Mouse (Mus musculus): Measurements from ENCODE around the gene Gpr171. TPM values are rescaled to one million over a fixed set of nuclear protein-coding genes. Genes with fewer than 3 reads are reported as not detected.
"Not testable (repeated sequence)": the region's sequence is repeated elsewhere in the genome, so short reads cannot be mapped to it uniquely, and the experiment has no call there.

The Gpr171 gene
- polyA plus RNA-seq, 1 experiment from 2014 or later: 0.18 TPM

DNA sequence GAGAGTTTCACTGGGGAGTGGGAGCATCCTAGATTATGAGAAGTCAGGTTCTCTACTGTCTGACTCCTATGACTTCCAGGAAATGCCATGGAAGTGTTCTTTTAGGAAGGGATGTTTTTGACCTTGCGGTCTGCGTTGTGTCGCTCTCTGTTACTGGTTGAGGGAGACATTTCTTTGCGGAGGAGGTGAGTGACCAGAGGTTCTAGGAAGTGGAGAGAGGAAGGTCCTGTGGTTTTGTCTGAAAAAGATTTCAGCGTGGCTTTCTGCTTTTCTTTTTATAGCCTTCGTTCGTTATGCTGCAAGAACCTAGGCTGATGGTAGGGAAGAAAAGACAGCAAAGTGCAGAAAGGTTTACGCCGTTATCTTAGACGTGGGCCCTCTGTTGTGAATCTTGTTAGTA, 3.1 kb downstream of the Gpr171 start:
- ATAC-seq: no peak
- H3K27me3 ChIP-seq (replicated peaks; ENCODE audit: control insufficient read depth, insufficient read depth, low read length): no peaks in the 10 kb centered on the region
- WGBS: 84% methylated on average over 10 of the region's 10 CpGs
- H3K27ac ChIP-seq (ENCODE audit: low read depth, low read length): no peak overlapping the region
- no peaks in the 10 kb centered on the region for H3K9me3 ChIP-seq (replicated peaks; ENCODE audit: control insufficient read depth, low read length)
- DNase-seq (ENCODE audit: low spot score): no peak
- no peak overlapping the region for H3K9ac ChIP-seq (ENCODE audit: low read length)
- H3K4me1 ChIP-seq (ENCODE audit: control insufficient read depth, insufficient read depth, low read length): no peaks in the 10 kb centered on the region
- no peaks in the 10 kb centered on the region for H3K36me3 ChIP-seq (ENCODE audit: control insufficient read depth, insufficient read depth, low read length)
- no peak overlapping the region for H3K4me2 ChIP-seq (ENCODE audit: low read length)
- no peak overlapping the region for H3K4me3 ChIP-seq (ENCODE audit: low read depth, low read length)

DNA sequence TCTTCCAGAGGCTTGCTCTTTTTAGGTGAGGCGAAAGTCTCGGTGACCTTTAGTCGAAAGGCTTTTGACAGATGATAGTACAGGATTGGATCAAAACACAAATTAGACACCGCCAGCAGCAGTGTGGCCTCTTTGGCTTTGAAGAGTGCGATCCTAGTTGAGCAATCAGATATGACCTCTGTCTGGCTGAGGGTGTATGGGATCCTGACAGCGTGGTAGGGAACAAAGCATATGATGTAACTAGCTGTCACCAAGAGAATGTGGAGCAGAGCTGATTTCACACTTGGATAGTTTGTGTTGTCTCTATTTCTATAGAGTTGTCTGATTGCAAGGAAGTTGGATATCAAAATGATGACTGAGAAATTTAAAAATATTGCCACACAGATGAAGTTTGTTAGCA, 4.2 kb downstream of the Gpr171 start:
- H3K4me1 ChIP-seq (ENCODE audit: control insufficient read depth, insufficient read depth, low read length): no peaks in the 10 kb centered on the region

GRCm38 (mm10) chr3:59092702-59093101, 8.9 kb downstream of the Gpr171 start:
- Histone ChIP-seq H3K9ac (ENCODE audit: low read length) (no peak overlapping the region), H3K4me3 (ENCODE audit: low read depth, low read length) (no peak overlapping the region), H3K27me3 (replicated peaks; ENCODE audit: control insufficient read depth, insufficient read depth, low read length) (no peaks in the 10 kb centered on the region), H3K4me2 (ENCODE audit: low read length) (no peak overlapping the region), H3K4me1 (ENCODE audit: control insufficient read depth, insufficient read depth, low read length) (no peaks in the 10 kb centered on the region), H3K36me3 (ENCODE audit: control insufficient read depth, insufficient read depth, low read length) (no peaks in the 10 kb centered on the region), H3K9me3 (replicated peaks; ENCODE audit: control insufficient read depth, low read length) (no peaks in the 10 kb centered on the region), H3K27ac (ENCODE audit: low read depth, low read length) (no peak overlapping the region)
- DNase-seq (ENCODE audit: low spot score) (no peak), ATAC-seq (no peak)
- WGBS: 89% methylated on average over 11 of the region's 11 CpGs

More for the DNA sequence above, 4.2 kb downstream of the Gpr171 start:
- Histone ChIP-seq H3K9me3 (replicated peaks; ENCODE audit: control insufficient read depth, low read length) (no peaks in the 10 kb centered on the region), H3K4me2 (ENCODE audit: low read length) (no peak overlapping the region), H3K36me3 (ENCODE audit: control insufficient read depth, insufficient read depth, low read length) (no peaks in the 10 kb centered on the region), H3K27ac (ENCODE audit: low read depth, low read length) (no peak overlapping the region), H3K9ac (ENCODE audit: low read length) (no peak overlapping the region), H3K4me3 (ENCODE audit: low read depth, low read length) (no peak overlapping the region), H3K27me3 (replicated peaks; ENCODE audit: control insufficient read depth, insufficient read depth, low read length) (no peaks in the 10 kb centered on the region)
- ATAC-seq (no peak), DNase-seq (ENCODE audit: low spot score) (no peak)
- 81% methylated on average over 6 of the region's 6 CpGs for WGBS

GRCm38 (mm10) chr3:59080919-59081318, 20.7 kb downstream of the Gpr171 start:
- DNase-seq (ENCODE audit: low spot score) (no peak), ATAC-seq (no peak)
- no peak overlapping the region for H3K27ac ChIP-seq (ENCODE audit: low read depth, low read length)
- no peaks in the 10 kb centered on the region for H3K4me1 ChIP-seq (ENCODE audit: control insufficient read depth, insufficient read depth, low read length)
- 30% methylated on average over 7 of the region's 7 CpGs for WGBS
- no peaks in the 10 kb centered on the region for H3K27me3 ChIP-seq (replicated peaks; ENCODE audit: control insufficient read depth, insufficient read depth, low read length)
- H3K36me3 ChIP-seq (ENCODE audit: control insufficient read depth, insufficient read depth, low read length): no peaks in the 10 kb centered on the region
- no peak overlapping the region for H3K4me2 ChIP-seq (ENCODE audit: low read length)
- H3K4me3 ChIP-seq (ENCODE audit: low read depth, low read length): no peak overlapping the region
- H3K9me3 ChIP-seq (replicated peaks; ENCODE audit: control insufficient read depth, low read length): no peaks in the 10 kb centered on the region
- H3K9ac ChIP-seq (ENCODE audit: low read length): no peak overlapping the region

DNA sequence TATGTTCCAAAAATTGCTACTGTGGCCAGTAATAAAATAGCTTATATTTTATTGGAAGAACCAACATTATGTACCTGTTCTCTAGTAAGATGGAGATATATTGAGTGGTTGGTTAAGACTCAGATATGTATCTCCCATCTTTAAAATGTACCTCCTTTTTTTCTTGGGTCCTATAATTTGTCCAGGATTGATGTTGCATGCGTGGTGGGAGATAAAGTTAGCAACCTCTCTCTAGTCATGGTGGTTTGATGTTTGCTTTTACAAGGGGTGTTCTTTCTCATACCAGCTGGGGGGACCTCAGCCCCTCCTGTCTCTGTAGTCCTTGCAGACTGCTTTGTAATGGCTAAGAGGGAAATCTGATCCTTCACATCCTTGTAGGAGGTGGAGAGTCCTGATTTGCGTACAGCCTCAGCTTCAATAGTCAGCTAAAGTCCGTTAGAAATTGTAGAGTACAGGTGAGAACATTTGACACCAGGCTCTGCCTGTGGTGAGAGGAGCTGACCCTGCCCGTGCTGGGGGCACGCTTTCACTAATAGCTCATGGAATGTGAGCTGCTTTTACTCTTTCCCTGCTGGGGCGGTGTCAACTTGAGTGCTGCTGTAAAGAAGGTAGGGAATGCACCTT, 21.2 kb downstream of the Gpr171 start:
- no peaks in the 10 kb centered on the region for H3K36me3 ChIP-seq (ENCODE audit: control insufficient read depth, insufficient read depth, low read length)
- DNase-seq (ENCODE audit: low spot score) (no peak), ATAC-seq (no peak)
- H3K4me2 ChIP-seq (ENCODE audit: low read length): no peak overlapping the region
- H3K4me3 ChIP-seq (ENCODE audit: low read depth, low read length): no peak overlapping the region
- H3K27me3 ChIP-seq (replicated peaks; ENCODE audit: control insufficient read depth, insufficient read depth, low read length): no peaks in the 10 kb centered on the region
- WGBS: 25% methylated on average over 6 of the region's 6 CpGs
- no peaks in the 10 kb centered on the region for H3K9me3 ChIP-seq (replicated peaks; ENCODE audit: control insufficient read depth, low read length)
- H3K9ac ChIP-seq (ENCODE audit: low read length): no peak overlapping the region
- H3K4me1 ChIP-seq (ENCODE audit: control insufficient read depth, insufficient read depth, low read length): no peaks in the 10 kb centered on the region
- no peak overlapping the region for H3K27ac ChIP-seq (ENCODE audit: low read depth, low read length)

- Histone ChIP-seq H3K4me3 (ENCODE audit: low read depth, low read length) (no peak overlapping the region), H3K9ac (ENCODE audit: low read length) (no peak overlapping the region), H3K4me1 (ENCODE audit: control insufficient read depth, insufficient read depth, low read length) (no peaks in the 10 kb centered on the region), H3K27ac (ENCODE audit: low read depth, low read length) (no peak overlapping the region), H3K9me3 (replicated peaks; ENCODE audit: control insufficient read depth, low read length) (no peaks in the 10 kb centered on the region), H3K27me3 (replicated peaks; ENCODE audit: control insufficient read depth, insufficient read depth, low read length) (no peaks in the 10 kb centered on the region), H3K36me3 (ENCODE audit: control insufficient read depth, insufficient read depth, low read length) (no peaks in the 10 kb centered on the region), H3K4me2 (ENCODE audit: low read length) (no peak overlapping the region)
- WGBS: 36% methylated on average over 4 of the region's 4 CpGs
- ATAC-seq (peak; percentile 73), DNase-seq (ENCODE audit: low spot score) (peak; percentile 81)
These were observed 22.3 kb downstream of the Gpr171 start for GRCm38 (mm10) chr3:59079327-59079726.

DNA sequence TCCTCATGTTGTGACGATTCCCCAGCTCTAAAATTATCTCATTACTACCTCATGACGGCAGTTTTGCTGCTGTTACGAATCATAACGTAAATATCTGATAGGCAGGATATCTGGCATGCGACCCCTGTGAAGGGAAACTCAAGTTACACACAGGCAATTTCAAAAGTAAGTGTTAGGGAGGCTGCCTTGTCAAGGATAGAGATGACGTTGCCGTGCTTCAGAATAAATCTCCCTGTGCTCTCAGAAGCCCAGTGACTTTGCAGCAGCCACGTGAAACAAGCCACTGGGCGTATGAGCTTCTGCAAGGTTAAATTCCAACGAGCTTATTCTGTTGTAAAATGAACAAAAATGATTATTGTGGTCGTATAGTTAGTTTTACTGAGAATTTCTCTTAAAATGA, 23.0 kb downstream of the Gpr171 start:
- H3K27ac ChIP-seq (ENCODE audit: low read depth, low read length): no peak overlapping the region
- 0 out of 2 replicates have a peak, but pooled peaks cover under 1% of the 10 kb centered on the region for H3K36me3 ChIP-seq (ENCODE audit: control insufficient read depth, insufficient read depth, low read length)
- 0 out of 2 replicates have a peak overlapping the region, but pooled peaks have one; percentile 17 for H3K9ac ChIP-seq (ENCODE audit: low read length)
- no peak overlapping the region for H3K4me3 ChIP-seq (ENCODE audit: low read depth, low read length)
- no peaks in the 10 kb centered on the region for H3K27me3 ChIP-seq (replicated peaks; ENCODE audit: control insufficient read depth, insufficient read depth, low read length)
- DNase-seq (ENCODE audit: low spot score) (no peak), ATAC-seq (no peak)
- H3K9me3 ChIP-seq (replicated peaks; ENCODE audit: control insufficient read depth, low read length): no peaks in the 10 kb centered on the region
- H3K4me1 ChIP-seq (ENCODE audit: control insufficient read depth, insufficient read depth, low read length): no peaks in the 10 kb centered on the region
- no peak overlapping the region for H3K4me2 ChIP-seq (ENCODE audit: low read length)
- WGBS: 89% methylated on average over 11 of the region's 11 CpGs

DNA sequence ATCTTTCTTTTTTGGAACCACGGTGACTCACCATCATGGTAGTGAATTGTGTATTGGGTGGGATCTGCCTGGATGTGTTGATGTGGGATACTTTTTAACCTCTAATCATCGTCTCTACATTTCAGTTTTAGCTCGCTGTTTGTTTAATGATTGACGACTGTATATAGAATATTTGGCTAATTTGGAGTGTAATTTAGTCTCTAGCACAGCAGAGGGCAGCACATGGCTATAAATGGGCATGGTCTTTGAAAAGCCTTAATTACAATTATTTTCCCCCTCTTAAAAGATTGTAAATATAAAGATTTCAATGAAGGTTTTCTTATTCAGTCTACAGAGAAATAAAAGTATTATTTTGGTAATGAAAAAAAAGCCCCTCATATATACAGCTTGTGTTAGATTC, 24.3 kb downstream of the Gpr171 start:
- H3K36me3 ChIP-seq (ENCODE audit: control insufficient read depth, insufficient read depth, low read length): 0 out of 2 replicates have a peak, but pooled peaks cover 5% of the 10 kb centered on the region
- no peak for ATAC-seq
- H3K9me3 ChIP-seq (replicated peaks; ENCODE audit: control insufficient read depth, low read length): no peaks in the 10 kb centered on the region
- peak; percentile 52 for DNase-seq (ENCODE audit: low spot score)
- H3K4me3 ChIP-seq (ENCODE audit: low read depth, low read length): no peak overlapping the region
- H3K4me2 ChIP-seq (ENCODE audit: low read length): no peak overlapping the region
- no peak overlapping the region for H3K9ac ChIP-seq (ENCODE audit: low read length)
- 53% methylated on average over 4 of the region's 4 CpGs for WGBS
- no peak overlapping the region for H3K27ac ChIP-seq (ENCODE audit: low read depth, low read length)
- no peaks in the 10 kb centered on the region for H3K27me3 ChIP-seq (replicated peaks; ENCODE audit: control insufficient read depth, insufficient read depth, low read length)
- no peaks in the 10 kb centered on the region for H3K4me1 ChIP-seq (ENCODE audit: control insufficient read depth, insufficient read depth, low read length)

DNA sequence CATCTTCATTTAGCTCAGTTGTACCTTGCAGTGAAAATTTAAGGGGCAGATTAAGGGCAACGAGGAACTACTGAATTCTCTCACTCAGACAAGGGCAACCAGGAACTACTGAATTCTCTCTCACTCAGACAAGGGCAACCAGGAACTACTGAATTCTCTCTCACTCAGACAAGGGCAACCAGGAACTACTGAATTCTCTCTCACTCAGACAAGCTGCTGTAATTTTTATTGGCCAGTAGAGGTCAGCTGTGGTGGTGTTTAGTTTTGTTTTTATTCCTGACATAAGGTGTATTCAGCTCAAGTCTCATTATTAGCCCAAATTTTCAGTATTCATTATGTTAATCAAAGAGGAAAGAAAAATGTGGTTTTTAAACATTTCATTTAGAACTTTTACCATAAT, 32.5 kb downstream of the Gpr171 start:
- not testable (repeated sequence) for H3K4me3 ChIP-seq (ENCODE audit: low read depth, low read length); H3K27me3 ChIP-seq (replicated peaks; ENCODE audit: control insufficient read depth, insufficient read depth, low read length); H3K4me2 ChIP-seq (ENCODE audit: low read length); H3K9me3 ChIP-seq (replicated peaks; ENCODE audit: control insufficient read depth, low read length); ATAC-seq; H3K36me3 ChIP-seq (ENCODE audit: control insufficient read depth, insufficient read depth, low read length); DNase-seq (ENCODE audit: low spot score); H3K27ac ChIP-seq (ENCODE audit: low read depth, low read length); H3K9ac ChIP-seq (ENCODE audit: low read length); H3K4me1 ChIP-seq (ENCODE audit: control insufficient read depth, insufficient read depth, low read length)
- 88% methylated on average over 1 of the region's 1 CpGs for WGBS
